Mouse (Mus musculus) liver, embryonic 14.5 days (tissue): Measurements from ENCODE around the gene Zfp579. TPM values are rescaled to one million over a fixed set of nuclear protein-coding genes. Genes with fewer than 3 reads are reported as not detected.

Source experiments
- ATAC-seq: fragments of 200-750 bp; cut with Nextera tagmentation; 2 replicates; pipeline ENCODE4 v1.8.0; 2017; ENCODE audit warnings: moderate number of reproducible peaks, mild to moderate bottlenecking, moderate library complexity; ENCODE audit not compliant: insufficient read depth
- DNase-seq, 3 experiments: peaks; one replicate each; pipeline ENCODE4 v3.0.0-alpha.2; 2012 to 2013; ENCODE audit warnings: low read depth in 3 of 3, low spot score in 3 of 3
- H3K27ac ChIP-seq: fragments of 300-500 bp; sonication (generic); 2 replicates; pipeline ENCODE4 v1.5.1; 2014; ENCODE audit warnings: moderate library complexity, mild to moderate bottlenecking, control low read depth, inconsistent platforms
- H3K27me3 ChIP-seq: fragments of 300-500 bp; sonication (generic); 2 replicates; pipeline ENCODE4 v1.6.1; 2014; ENCODE audit warnings: mild to moderate bottlenecking, low read length, moderate library complexity; ENCODE audit not compliant: control insufficient read depth, insufficient read depth
- H3K36me3 ChIP-seq: fragments of 300-500 bp; sonication (generic); replicated peaks from 2 replicates; pipeline ENCODE4 v1.6.1; 2014; ENCODE audit warnings: low read depth; ENCODE audit not compliant: control insufficient read depth, insufficient read depth
- H3K4me1 ChIP-seq, 2 experiments: fragments of 200-500 bp in 1 of 2; fragments of 300-500 bp in 1 of 2; sonication (generic) in 1 of 2; replicated peaks; 2 replicates each; pipeline ENCODE4 v1.6.1; 2012 to 2014; ENCODE audit warnings: antibody characterized with exemption in 1 of 2, inconsistent platforms in 1 of 2, low read length in 1 of 2; ENCODE audit not compliant: control insufficient read depth in 2 of 2, insufficient read depth in 2 of 2
- H3K4me2 ChIP-seq: fragments of 300-500 bp; sonication (generic); 2 replicates; pipeline ENCODE4 v1.6.1; 2014; ENCODE audit warnings: low read depth, mild to moderate bottlenecking, control low read depth, moderate library complexity
- H3K4me3 ChIP-seq, 2 experiments: fragments of 200-500 bp in 1 of 2; fragments of 300-500 bp in 1 of 2; sonication (generic) in 1 of 2; 2 replicates each; pipeline ENCODE4 v1.5.1; 2012 to 2014; ENCODE audit warnings: low read depth in 2 of 2, low read length in 2 of 2, mild to moderate bottlenecking in 2 of 2, control low read depth in 1 of 2, inconsistent platforms in 1 of 2, moderate library complexity in 1 of 2; ENCODE audit not compliant: insufficient read depth in 1 of 2
- H3K9ac ChIP-seq: fragments of 300-500 bp; sonication (generic); replicated peaks from 2 replicates; pipeline ENCODE4 v1.6.1; 2014; ENCODE audit warnings: mild to moderate bottlenecking, control low read depth, moderate library complexity
- H3K9me3 ChIP-seq: fragments of 300-500 bp; sonication (generic); 2 replicates; pipeline ENCODE4 v1.6.1; 2016; ENCODE audit warnings: low read length, mixed read lengths; ENCODE audit not compliant: control insufficient read depth
- CTCF ChIP-seq: IDR thresholded peaks from 2 replicates; pipeline ENCODE4 v1.5.1; 2016; ENCODE audit warnings: antibody characterized with exemption, low read depth, control low read depth
- EP300 ChIP-seq: IDR thresholded peaks from 2 replicates; pipeline ENCODE4 v1.6.1; 2016; ENCODE audit warnings: antibody characterized with exemption, low read depth
- WGBS: fragments of 180-500 bp; shearing (Covaris S2); extraction: QIAGEN DNeasy Blood & Tissue Kit; methylation state at CpG from one replicate; pipeline ENCODE4 v1.1.7; 2014; ENCODE audit not compliant: insufficient replicate concordance; 5-methylcytosine and 5-hydroxymethylcytosine counted together
- polyA plus RNA-seq, 2 experiments: library from polyadenylated mRNA; depleted of rRNA in 1 of 2; stranded (reverse) in 1 of 2; unstranded in 1 of 2; fragments of >200 nt; fragmentation: Nextera tagmentation in 1 of 2; extraction: Ambion mirVana in 1 of 2; gene quantifications; 2 replicates each; pipeline versions ENCODE4 v1.2.1 to v1.2.3; 2012 to 2014

Gene Zfp579
- polyA plus RNA-seq, 2 experiments, result 2.8 to 6.7 TPM

DNA sequence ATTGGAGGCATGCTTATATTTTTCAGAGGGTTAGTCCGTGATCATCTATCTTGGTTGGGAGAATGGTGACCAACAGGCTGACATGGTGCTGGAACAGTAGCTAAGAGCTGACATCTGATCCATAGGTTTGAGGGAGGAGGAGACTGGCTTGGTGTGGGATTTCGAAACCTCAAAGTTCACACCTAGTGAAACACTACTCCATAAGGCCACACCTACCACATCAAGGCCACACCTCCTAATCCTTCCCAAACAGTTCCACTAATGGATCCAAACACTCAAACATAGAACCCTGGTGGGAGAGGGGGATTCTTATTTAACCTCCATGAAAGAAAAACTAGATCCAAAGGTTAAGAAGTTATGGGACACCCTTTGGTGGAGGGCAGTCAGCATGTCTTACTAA, 21.0 kb upstream of the Zfp579 start:
- no peak overlapping the region for H3K4me3 ChIP-seq
- H3K9ac ChIP-seq, result no peak overlapping the region
- H3K27me3 ChIP-seq, result no peaks in the 10 kb centered on the region
- no peak for DNase-seq
- ATAC-seq, result no peak
- H3K9me3 ChIP-seq, result no peaks in the 10 kb centered on the region; the same call in 1 of the 2 replicates
- H3K36me3 ChIP-seq, result peaks cover 13% of the 10 kb centered on the region
- H3K27ac ChIP-seq, result no peak overlapping the region
- peaks cover 13 to 20% of the 10 kb centered on the region in 2 experiments for H3K4me1 ChIP-seq
- WGBS, result 87% methylated on average over 2 of the region's 2 CpGs
- no peak overlapping the region for H3K4me2 ChIP-seq
- TF ChIP-seq CTCF, result no peak
- no peak for TF ChIP-seq EP300

DNA sequence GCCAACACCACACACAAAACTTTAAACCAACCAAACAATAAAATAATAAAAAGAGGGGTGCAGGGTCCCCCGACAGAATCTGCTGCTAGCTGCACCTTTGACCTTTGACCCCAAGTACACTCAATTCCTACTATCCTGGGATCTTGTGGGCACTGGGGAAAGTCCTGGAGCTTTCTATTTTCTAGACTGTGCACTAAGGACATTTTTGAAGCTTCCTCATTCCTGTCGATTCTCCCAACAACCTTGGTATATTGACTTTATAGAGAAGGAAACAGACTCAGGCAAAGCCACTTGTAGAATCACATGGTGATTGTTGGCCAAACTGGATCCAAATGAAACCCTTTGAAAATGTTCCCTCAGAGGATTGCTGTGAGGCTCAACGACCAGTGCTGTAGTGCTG, 20.1 kb upstream of the Zfp579 start:
- H3K36me3 ChIP-seq, result peaks cover 21% of the 10 kb centered on the region
- peak overlapping the region; percentile 82 for H3K4me2 ChIP-seq
- H3K27me3 ChIP-seq, result no peaks in the 10 kb centered on the region
- H3K4me3 ChIP-seq, result peak overlapping the region; percentile 94 to 96
- no peak for DNase-seq
- ATAC-seq, result no peak
- peaks cover 13% of the 10 kb centered on the region in 2 experiments for H3K4me1 ChIP-seq
- H3K9ac ChIP-seq, result peak overlapping the region; percentile 97
- no peaks in the 10 kb centered on the region; the same call in 1 of the 2 replicates for H3K9me3 ChIP-seq
- WGBS, result 37% methylated on average over 3 of the region's 3 CpGs
- TF ChIP-seq EP300, result no peak
- peak overlapping the region; percentile 96 for H3K27ac ChIP-seq

DNA sequence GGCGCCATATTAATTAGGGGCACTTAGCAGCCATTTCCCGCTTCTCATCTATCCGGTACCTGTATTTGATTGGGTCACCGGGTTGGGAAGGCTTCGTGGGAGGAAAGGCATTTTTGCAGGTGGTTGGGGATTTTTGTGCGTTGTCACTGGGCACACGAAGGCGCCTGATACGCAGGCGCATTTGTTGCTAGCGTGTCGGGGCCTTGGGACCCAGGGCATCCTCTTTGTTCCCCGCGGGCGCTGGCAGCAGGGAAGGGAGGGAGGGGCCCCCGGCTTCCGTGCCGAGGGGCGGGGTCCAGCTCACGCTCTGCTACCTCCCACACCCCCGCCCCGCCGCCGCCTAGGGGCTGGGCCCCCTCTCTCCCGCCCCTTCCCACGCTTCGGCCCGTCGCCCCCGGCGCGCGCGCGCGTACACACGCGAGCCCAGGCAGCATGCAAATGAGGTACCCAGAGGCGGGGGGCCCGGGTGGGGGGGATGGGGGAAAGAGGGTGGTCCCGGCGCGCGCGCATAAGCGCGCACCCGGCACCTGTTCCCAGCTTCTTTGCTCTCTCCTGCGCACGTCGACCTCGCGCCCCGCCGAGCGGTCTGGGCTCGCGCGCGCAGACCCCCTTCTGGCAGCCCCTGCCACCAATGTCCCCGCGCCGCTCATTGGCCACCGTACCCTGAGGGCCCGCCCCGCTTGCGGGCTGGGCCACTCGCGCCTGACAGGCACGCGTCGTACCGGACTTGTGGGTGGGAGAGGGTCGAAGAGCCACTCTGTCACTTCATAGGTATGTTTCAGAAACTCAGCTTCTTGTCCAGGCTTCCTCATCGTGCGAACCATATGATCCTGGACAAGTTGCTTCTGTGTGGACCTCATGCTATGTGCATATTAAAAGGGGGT, 19.4 kb upstream of the Zfp579 start, which contains the start of gene Gm44973:
Gm44973 (plus strand) TSS at position 379 of the 884 bp plus-strand sequence.
- DNase-seq (peak; percentile 82 to 91 (median 84)), ATAC-seq (peak; percentile 76)
- Histone ChIP-seq H3K36me3 (peaks cover 28% of the 10 kb centered on the region), H3K27me3 (no peaks in the 10 kb centered on the region), H3K4me3 (peak within 1 kb of the TSS; percentile 94 to 96), H3K9ac (peak within 1 kb of the TSS; percentile 97), H3K4me2 (peak within 1 kb of the TSS; percentile 82), H3K27ac (peak within 1 kb of the TSS; percentile 96), H3K9me3 (no peaks in the 10 kb centered on the region; the same call in 1 of the 2 replicates), H3K4me1 (peaks cover 12 to 13% of the 10 kb centered on the region in 2 experiments)
- no peak for TF ChIP-seq CTCF
- peak; percentile 45; the same call in 1 of the 2 replicates for TF ChIP-seq EP300
- WGBS, result under 1% methylated on average over 71 of the region's 76 CpGs

GRCm38 (mm10) chr7:5014251-5015117, 18.5 kb upstream of the Zfp579 start, which contains the start of the genes Zfp524 and Fiz1:
TSS of gene Zfp524 (plus strand) at chr7:5014415.
TSS of gene Fiz1 (minus strand) at chr7:5014697.
- Histone ChIP-seq H3K4me1 (peaks cover 11 to 12% of the 10 kb centered on the region in 2 experiments), H3K9ac (peak within 1 kb of the TSS; percentile 97), H3K4me3 (peak within 1 kb of the TSS; percentile 94 to 96), H3K27ac (peak within 1 kb of the TSS; percentile 96), H3K9me3 (no peaks in the 10 kb centered on the region; the same call in 1 of the 2 replicates), H3K4me2 (peak within 1 kb of the TSS; percentile 82), H3K36me3 (peaks cover 37% of the 10 kb centered on the region), H3K27me3 (no peaks in the 10 kb centered on the region)
- ATAC-seq (peak; percentile 78), DNase-seq (peak; percentile 93 to 94 (median 93))
- WGBS, result under 1% methylated on average over 42 of the region's 42 CpGs
- TF ChIP-seq EP300 (no peak), CTCF (no peak)
